Mouse (Mus musculus): ENCODE results near the gene Zic4.

Zic4 gene

GRCm38 (mm10) chr9:91401471-91401870 lies 39.3 kb downstream of the Zic4 start:
- no peak for DNase-seq (ENCODE audit: low spot score)

GRCm38 (mm10) chr9:91404229-91404628 lies 42.0 kb downstream of the Zic4 start:
- DNase-seq (ENCODE audit: low spot score), result no peak

- DNase-seq (ENCODE audit: low spot score), result no peak
These were observed 42.9 kb downstream of the Zic4 start for GRCm38 (mm10) chr9:91404905-91405752.

- DNase-seq (ENCODE audit: low spot score), result no peak
These were observed 43.6 kb downstream of the Zic4 start for GRCm38 (mm10) chr9:91405753-91406178.

GRCm38 (mm10) chr9:91406258-91406763 lies 44.1 kb downstream of the Zic4 start:
- DNase-seq (ENCODE audit: low spot score), result no peak

- no peak for DNase-seq (ENCODE audit: low spot score)
These were observed 47.6 kb downstream of the Zic4 start for GRCm38 (mm10) chr9:91409771-91410170.

GRCm38 (mm10) chr9:91414007-91414661 lies 51.9 kb downstream of the Zic4 start:
- DNase-seq (ENCODE audit: low spot score), result no peak

- no peak for DNase-seq (ENCODE audit: low spot score)
These were observed 58.2 kb downstream of the Zic4 start for GRCm38 (mm10) chr9:91420441-91420840.
